Mouse (Mus musculus): ENCODE measurements at regions not wholly inside any gene's neighbourhood (a gene's known extent, or its start where the extent isn't known, plus 50 kb on each side); places are given as distances from the start of the nearest gene placed in this dataset.
A peak's percentile ranks its signal among the peaks of the same experiment; 100 is the strongest.

DNA sequence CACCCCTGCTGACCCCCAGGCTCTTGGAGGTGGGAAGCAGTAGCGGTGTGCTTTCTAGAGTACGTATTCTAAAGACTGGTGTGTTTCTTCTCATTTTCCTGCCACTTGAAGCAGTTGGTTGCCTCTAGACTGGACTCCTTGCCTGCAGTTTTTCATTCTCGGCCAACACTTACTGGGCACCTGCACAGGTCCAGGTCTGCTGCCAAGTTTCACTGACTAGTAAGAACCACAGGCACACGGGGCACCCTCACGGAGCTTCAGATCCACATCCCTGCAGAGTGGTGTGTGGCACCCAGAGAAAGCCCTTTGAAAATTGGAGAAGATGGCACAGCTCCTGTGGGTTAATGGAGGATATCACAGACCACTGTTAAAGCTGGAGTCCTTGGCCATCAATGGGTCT, 71.9 kb upstream of the Cplx2 start:
- no peaks in the 10 kb centered on the region for H3K9me3 ChIP-seq (replicated peaks; ENCODE audit: control insufficient read depth, low read length)
- H3K4me2 ChIP-seq (ENCODE audit: low read depth, low read length) = no peak overlapping the region
- no peaks in the 10 kb centered on the region; the same call in 1 of the 2 replicates for H3K4me1 ChIP-seq (ENCODE audit: control insufficient read depth, insufficient read depth, low read length)
- WGBS = 79% methylated on average over 5 of the region's 5 CpGs
- DNase-seq (ENCODE audit: low spot score) (no peak), ATAC-seq (replicated peaks; ENCODE audit: insufficient number of reproducible peaks, low FRiP score, low TSS enrichment, low read depth) (no peak)
- H3K9ac ChIP-seq (replicated peaks; ENCODE audit: low read length) = no peak overlapping the region
- H3K4me3 ChIP-seq (ENCODE audit: low read depth, low read length) = no peak overlapping the region
- H3K27ac ChIP-seq (replicated peaks; ENCODE audit: low read depth, low read length) = no peak overlapping the region
- no peaks in the 10 kb centered on the region for H3K27me3 ChIP-seq (ENCODE audit: control insufficient read depth, insufficient read depth, low read length)
- no peaks in the 10 kb centered on the region for H3K36me3 ChIP-seq (replicated peaks; ENCODE audit: control insufficient read depth, insufficient read depth, low read depth, low read length)

GRCm38 (mm10) chr13:54301110-54301509, 70.0 kb upstream of the Cplx2 start:
- ATAC-seq (replicated peaks; ENCODE audit: insufficient number of reproducible peaks, low FRiP score, low TSS enrichment, low read depth) = no peak
- 35% methylated on average over 1 of the region's 1 CpGs for WGBS

GRCm38 (mm10) chr13:54301677-54302076, 69.5 kb upstream of the Cplx2 start:
- H3K9me3 ChIP-seq (replicated peaks; ENCODE audit: control insufficient read depth, low read length) = no peaks in the 10 kb centered on the region
- no peak overlapping the region; the same call in 1 of the 2 replicates for H3K27ac ChIP-seq (replicated peaks; ENCODE audit: low read depth, low read length)
- no peak overlapping the region for H3K9ac ChIP-seq (replicated peaks; ENCODE audit: low read length)
- no peaks in the 10 kb centered on the region for H3K36me3 ChIP-seq (replicated peaks; ENCODE audit: control insufficient read depth, insufficient read depth, low read depth, low read length)
- H3K4me3 ChIP-seq (ENCODE audit: low read depth, low read length) = no peak overlapping the region
- DNase-seq (ENCODE audit: low spot score) (no peak), ATAC-seq (replicated peaks; ENCODE audit: insufficient number of reproducible peaks, low FRiP score, low TSS enrichment, low read depth) (no peak)
- H3K4me2 ChIP-seq (ENCODE audit: low read depth, low read length) = peak overlapping the region; percentile 98; the same call in 1 of the 2 replicates
- H3K27me3 ChIP-seq (ENCODE audit: control insufficient read depth, insufficient read depth, low read length) = no peaks in the 10 kb centered on the region
- 44% methylated on average over 6 of the region's 6 CpGs for whole genome bisulfite sequencing
- no peaks in the 10 kb centered on the region; the same call in 1 of the 2 replicates for H3K4me1 ChIP-seq (ENCODE audit: control insufficient read depth, insufficient read depth, low read length)

More at GRCm38 (mm10) chr13:54301110-54301509, 70.0 kb upstream of the Cplx2 start:
- no peak overlapping the region for H3K4me2 ChIP-seq (ENCODE audit: low read depth, low read length)
- no peaks in the 10 kb centered on the region; the same call in 1 of the 2 replicates for H3K4me1 ChIP-seq (ENCODE audit: control insufficient read depth, insufficient read depth, low read length)
- H3K9me3 ChIP-seq (replicated peaks; ENCODE audit: control insufficient read depth, low read length) = no peaks in the 10 kb centered on the region
- no peak overlapping the region for H3K27ac ChIP-seq (replicated peaks; ENCODE audit: low read depth, low read length)
- no peak for DNase-seq (ENCODE audit: low spot score)
- H3K36me3 ChIP-seq (replicated peaks; ENCODE audit: control insufficient read depth, insufficient read depth, low read depth, low read length) = no peaks in the 10 kb centered on the region
- H3K4me3 ChIP-seq (ENCODE audit: low read depth, low read length) = no peak overlapping the region
- no peaks in the 10 kb centered on the region for H3K27me3 ChIP-seq (ENCODE audit: control insufficient read depth, insufficient read depth, low read length)
- H3K9ac ChIP-seq (replicated peaks; ENCODE audit: low read length) = no peak overlapping the region

DNA sequence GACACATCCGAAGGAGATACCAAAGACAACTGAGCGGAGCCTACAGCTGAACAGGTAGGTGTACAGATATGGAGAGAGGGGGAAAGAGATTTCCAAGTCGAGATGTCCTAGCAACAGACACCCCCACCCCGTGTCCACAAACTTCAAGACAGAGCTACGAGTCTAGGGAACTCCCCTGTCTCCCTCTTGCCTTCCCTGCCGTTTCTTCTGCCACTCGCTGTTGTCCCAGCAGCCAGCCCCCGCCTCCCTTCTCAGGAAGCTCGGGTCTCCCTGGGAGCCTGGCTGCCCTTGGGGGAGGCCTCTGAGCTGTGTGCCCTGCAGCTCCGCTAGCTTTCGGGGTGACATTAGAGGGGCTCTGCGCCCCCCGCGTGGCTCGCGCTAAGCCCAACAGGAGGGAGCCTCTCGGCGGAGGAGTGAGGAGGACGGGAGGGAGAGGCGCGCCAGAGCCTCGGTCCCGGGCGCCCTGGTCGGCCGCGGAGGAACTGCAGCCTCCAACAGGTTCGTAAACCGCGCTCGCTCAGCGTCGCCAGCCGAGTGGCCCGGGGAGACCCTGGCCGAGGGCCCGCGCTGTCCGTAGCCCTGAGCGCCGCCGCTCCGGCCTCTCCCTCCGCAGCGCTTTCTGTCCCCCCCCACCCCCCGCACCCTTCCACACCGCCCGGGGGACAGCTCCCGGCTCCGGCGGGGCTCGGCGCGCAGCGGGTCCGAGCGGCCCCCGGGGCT, 68.6 kb upstream of the Cplx2 start:
- Histone ChIP-seq H3K4me3 (ENCODE audit: low read depth, low read length) (peak overlapping the region; percentile 83), H3K9me3 (replicated peaks; ENCODE audit: control insufficient read depth, low read length) (no peaks in the 10 kb centered on the region), H3K4me2 (ENCODE audit: low read depth, low read length) (peak overlapping the region; percentile 98), H3K27ac (replicated peaks; ENCODE audit: low read depth, low read length) (peak overlapping the region; percentile 100), H3K4me1 (ENCODE audit: control insufficient read depth, insufficient read depth, low read length) (peaks cover 2% of the 10 kb centered on the region; the same call in 1 of the 2 replicates), H3K9ac (replicated peaks; ENCODE audit: low read length) (peak overlapping the region; percentile 99), H3K36me3 (replicated peaks; ENCODE audit: control insufficient read depth, insufficient read depth, low read depth, low read length) (no peaks in the 10 kb centered on the region), H3K27me3 (ENCODE audit: control insufficient read depth, insufficient read depth, low read length) (no peaks in the 10 kb centered on the region)
- ATAC-seq (replicated peaks; ENCODE audit: insufficient number of reproducible peaks, low FRiP score, low TSS enrichment, low read depth) (peak; percentile 8; the same call in 1 of the 2 replicates), DNase-seq (ENCODE audit: low spot score) (peak; percentile 59)
- WGBS = under 1% methylated on average over 42 of the region's 58 CpGs

DNA sequence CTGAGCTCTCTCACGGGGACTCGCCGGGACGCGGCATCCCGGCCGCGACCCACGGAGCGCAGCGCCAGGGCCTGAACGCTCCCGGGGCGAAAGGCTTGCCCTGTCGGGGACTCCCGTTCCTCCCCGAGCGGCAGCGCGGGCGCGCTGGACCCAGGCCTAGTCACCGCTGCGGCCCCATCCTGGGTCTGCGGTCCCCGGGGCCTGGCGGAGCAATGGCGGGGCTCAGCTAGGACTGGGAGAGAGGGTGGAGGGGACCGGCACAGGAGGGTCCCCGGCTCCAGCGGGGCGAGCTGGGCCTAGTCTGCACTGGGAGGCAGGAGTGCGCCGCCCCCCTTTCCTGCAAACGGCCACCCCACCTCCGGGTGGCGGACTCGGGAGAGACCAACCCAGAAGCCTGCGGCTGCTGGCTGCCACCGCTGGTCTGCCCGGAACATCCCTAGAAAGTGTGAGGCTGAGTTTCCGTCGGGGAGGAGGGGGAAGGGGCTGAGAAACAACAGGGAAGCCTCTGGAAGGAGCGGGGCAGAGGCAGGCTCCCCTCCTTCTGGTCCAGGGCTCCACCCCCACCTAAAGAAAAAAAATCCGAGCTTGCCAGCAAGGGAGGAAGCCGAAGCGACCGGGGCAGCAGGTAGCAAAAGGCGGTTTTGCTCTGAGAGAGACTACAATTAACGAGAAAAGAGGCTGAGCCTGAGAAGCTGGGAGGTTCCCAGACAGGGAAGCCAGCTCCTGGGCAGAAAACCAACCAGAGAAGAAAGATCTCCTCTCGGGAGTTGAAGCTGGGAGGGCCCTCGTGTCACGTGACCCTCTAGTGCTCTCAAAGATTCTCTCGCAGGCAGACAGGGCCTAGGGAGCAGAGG, 67.9 kb upstream of the Cplx2 start:
- Histone ChIP-seq H3K9me3 (replicated peaks; ENCODE audit: control insufficient read depth, low read length) (no peaks in the 10 kb centered on the region), H3K4me2 (ENCODE audit: low read depth, low read length) (peak overlapping the region; percentile 98), H3K36me3 (replicated peaks; ENCODE audit: control insufficient read depth, insufficient read depth, low read depth, low read length) (no peaks in the 10 kb centered on the region), H3K27ac (replicated peaks; ENCODE audit: low read depth, low read length) (peak overlapping the region; percentile 100), H3K9ac (replicated peaks; ENCODE audit: low read length) (peak overlapping the region; percentile 99), H3K4me3 (ENCODE audit: low read depth, low read length) (peak overlapping the region; percentile 83), H3K4me1 (ENCODE audit: control insufficient read depth, insufficient read depth, low read length) (peaks cover 2% of the 10 kb centered on the region; the same call in 1 of the 2 replicates), H3K27me3 (ENCODE audit: control insufficient read depth, insufficient read depth, low read length) (no peaks in the 10 kb centered on the region)
- under 1% methylated on average over 54 of the region's 54 CpGs for WGBS
- peak; percentile 89 for DNase-seq (ENCODE audit: low spot score)
- ATAC-seq (replicated peaks; ENCODE audit: insufficient number of reproducible peaks, low FRiP score, low TSS enrichment, low read depth) = peak; percentile 78

DNA sequence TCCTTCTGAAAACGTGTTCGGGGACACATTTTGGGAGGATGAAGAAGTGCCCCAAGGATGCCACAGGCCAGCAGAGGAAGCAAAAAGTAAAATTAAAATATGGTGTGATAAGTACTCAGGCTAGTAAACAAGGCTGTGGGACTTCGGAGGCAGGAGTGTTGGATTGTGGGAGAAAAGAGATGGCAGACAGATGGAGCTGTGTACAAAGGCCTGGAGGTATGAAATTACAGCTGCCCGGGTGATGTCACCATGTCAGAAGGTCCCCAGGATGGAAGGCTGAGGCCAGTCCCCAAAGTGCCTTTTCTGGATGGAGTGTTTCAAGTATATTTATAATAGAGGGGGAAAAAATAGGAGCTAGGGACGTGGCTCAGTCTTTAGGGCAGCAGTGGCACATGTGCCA, 66.9 kb upstream of the Cplx2 start:
- no peak for ATAC-seq (replicated peaks; ENCODE audit: insufficient number of reproducible peaks, low FRiP score, low TSS enrichment, low read depth)
- no peak overlapping the region for H3K9ac ChIP-seq (replicated peaks; ENCODE audit: low read length)
- no peaks in the 10 kb centered on the region for H3K36me3 ChIP-seq (replicated peaks; ENCODE audit: control insufficient read depth, insufficient read depth, low read depth, low read length)
- no peaks in the 10 kb centered on the region for H3K27me3 ChIP-seq (ENCODE audit: control insufficient read depth, insufficient read depth, low read length)
- no peak overlapping the region for H3K27ac ChIP-seq (replicated peaks; ENCODE audit: low read depth, low read length)
- no peaks in the 10 kb centered on the region for H3K9me3 ChIP-seq (replicated peaks; ENCODE audit: control insufficient read depth, low read length)
- H3K4me3 ChIP-seq (ENCODE audit: low read depth, low read length) = no peak overlapping the region
- 55% methylated on average over 5 of the region's 5 CpGs for WGBS
- H3K4me1 ChIP-seq (ENCODE audit: control insufficient read depth, insufficient read depth, low read length) = peaks cover 2% of the 10 kb centered on the region; the same call in 1 of the 2 replicates
- H3K4me2 ChIP-seq (ENCODE audit: low read depth, low read length) = no peak overlapping the region; the same call in 1 of the 2 replicates
- no peak for DNase-seq (ENCODE audit: low spot score)

GRCm38 (mm10) chr13:54308591-54308990, 62.6 kb upstream of the Cplx2 start:
- ATAC-seq (replicated peaks; ENCODE audit: insufficient number of reproducible peaks, low FRiP score, low TSS enrichment, low read depth) = no peak
- no peak overlapping the region for H3K4me2 ChIP-seq (ENCODE audit: low read depth, low read length)
- no peaks in the 10 kb centered on the region for H3K36me3 ChIP-seq (replicated peaks; ENCODE audit: control insufficient read depth, insufficient read depth, low read depth, low read length)
- H3K27me3 ChIP-seq (ENCODE audit: control insufficient read depth, insufficient read depth, low read length) = no peaks in the 10 kb centered on the region
- H3K4me3 ChIP-seq (ENCODE audit: low read depth, low read length) = no peak overlapping the region
- 39% methylated on average over 2 of the region's 2 CpGs for WGBS
- DNase-seq (ENCODE audit: low spot score) = no peak
- no peak overlapping the region for H3K27ac ChIP-seq (replicated peaks; ENCODE audit: low read depth, low read length)
- no peak overlapping the region for H3K9ac ChIP-seq (replicated peaks; ENCODE audit: low read length)
- H3K4me1 ChIP-seq (ENCODE audit: control insufficient read depth, insufficient read depth, low read length) = 0 out of 2 replicates have a peak, but pooled peaks cover 2% of the 10 kb centered on the region
- H3K9me3 ChIP-seq (replicated peaks; ENCODE audit: control insufficient read depth, low read length) = no peaks in the 10 kb centered on the region

Data from embryonic facial prominence, embryonic 11.5 days (tissue).